Mouse (Mus musculus): ENCODE measurements at regions not wholly inside any gene's neighbourhood (a gene's known extent, or its start where the extent isn't known, plus 50 kb on each side); places are given as distances from the start of the nearest gene placed in this dataset.

DNA sequence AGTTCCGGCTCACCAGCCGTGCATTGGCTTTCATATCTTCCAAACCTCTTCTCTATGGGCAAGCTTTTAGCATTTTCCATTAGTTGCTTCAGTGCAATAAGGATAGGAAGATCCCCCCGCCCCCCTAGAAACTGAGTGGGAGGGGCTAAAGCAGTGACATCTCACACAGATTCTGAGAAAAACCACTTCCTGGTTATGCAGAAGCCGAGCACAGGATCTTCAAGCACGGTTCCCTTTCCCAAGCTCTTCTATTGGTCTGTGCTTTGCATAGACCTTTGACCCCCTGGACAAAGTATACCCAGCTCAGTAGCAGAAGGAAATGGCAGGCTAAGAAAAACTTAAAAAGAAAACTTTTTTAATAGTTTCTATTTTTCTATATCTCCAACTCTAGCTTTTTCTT is 86.1 kb upstream of the Cep162 start:
- in situ Hi-C loops (cut with MboI; ENCODE audit: low sequenced_read_pairs in 2 of 2, unreplicated experiment in 2 of 2), result no loop called here
- no peaks in the 10 kb centered on the region for H3K9me3 ChIP-seq (ENCODE audit: control insufficient read depth, insufficient read depth, low read depth, low read length)
- no peak overlapping the region for H3K27ac ChIP-seq (ENCODE audit: insufficient read depth, low read depth, low read length, poor library complexity, severe bottlenecking)
- H3K9ac ChIP-seq (ENCODE audit: insufficient read depth, low read depth, low read length, poor library complexity, severe bottlenecking), result no peak overlapping the region
- H3K4me1 ChIP-seq (ENCODE audit: control insufficient read depth in 2 of 2, insufficient read depth in 2 of 2, low read length in 2 of 2, poor library complexity in 1 of 2), result no peaks in the 10 kb centered on the region
- no peak for TF ChIP-seq CHD2 (IDR thresholded peaks at IDR 0.05; ENCODE audit: low read depth, low read length)
- TF ChIP-seq ZNF384 (IDR thresholded peaks at IDR 0.05; ENCODE audit: low read depth, low read length), result no peak
- TF ChIP-seq MAFK (IDR thresholded peaks at IDR 0.05; ENCODE audit: insufficient read depth, low read depth, low read length), result no peak
- no peak for TF ChIP-seq HCFC1 (IDR thresholded peaks at IDR 0.05; ENCODE audit: borderline replicate concordance, insufficient read depth, low read length)
- TF ChIP-seq ZC3H11A (IDR thresholded peaks at IDR 0.05; ENCODE audit: borderline replicate concordance, low read depth, low read length), result no peak
- no peak for DNase-seq (ENCODE audit: low read depth, low spot score)
- H3K4me3 ChIP-seq (ENCODE audit: insufficient read depth in 1 of 2, low read depth in 1 of 2, low read length in 2 of 2, poor library complexity in 1 of 2, severe bottlenecking in 1 of 2), result no peak overlapping the region
- H3K36me3 ChIP-seq (ENCODE audit: control insufficient read depth, insufficient read depth, low read length, poor library complexity, severe bottlenecking), result no peaks in the 10 kb centered on the region

DNA sequence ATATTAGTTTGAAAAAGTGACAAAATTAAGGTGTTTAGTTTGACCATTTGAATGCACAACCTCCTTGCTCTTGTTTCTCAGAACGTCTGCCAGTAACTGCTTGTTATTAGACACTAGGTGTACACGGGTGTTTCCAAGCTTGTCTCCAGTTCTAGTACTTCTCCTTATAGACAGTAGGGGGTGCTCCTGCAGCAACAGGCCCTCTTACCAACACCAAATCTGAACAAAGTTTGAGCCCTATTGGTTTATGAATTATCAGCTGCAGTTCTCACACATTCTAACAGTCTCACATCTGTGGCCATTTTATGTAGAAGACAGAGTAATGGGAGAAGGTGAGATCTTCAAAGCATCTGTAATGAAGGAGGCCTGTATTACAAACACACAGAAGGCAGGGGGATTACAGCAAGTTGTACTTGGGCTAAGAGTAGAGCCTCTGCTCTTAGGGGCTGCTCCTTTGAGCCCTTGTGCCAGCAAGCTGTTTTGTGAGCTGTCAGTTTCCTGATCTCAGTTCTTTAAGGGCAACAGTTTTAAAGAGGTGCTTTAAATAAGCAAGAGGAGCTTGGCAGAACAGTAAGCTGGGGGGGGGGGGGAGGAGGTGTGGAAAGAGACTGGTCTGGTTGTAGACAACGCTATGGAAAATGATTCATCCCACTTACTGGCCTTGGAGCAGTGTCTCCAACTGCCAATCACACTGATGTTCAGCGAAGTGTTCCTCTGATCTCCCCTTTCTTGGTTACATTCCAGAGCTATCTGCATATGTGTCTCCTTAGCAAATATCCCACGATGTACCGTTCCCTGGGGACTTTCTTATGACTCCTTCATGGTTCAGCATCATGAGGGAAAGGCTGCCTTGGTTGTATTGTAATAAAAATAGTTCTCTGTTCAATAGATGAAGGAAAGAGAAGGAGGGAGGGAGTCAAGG is 71.3 kb upstream of the Cep162 start:
- Histone ChIP-seq H3K9ac (ENCODE audit: insufficient read depth, low read depth, low read length, poor library complexity, severe bottlenecking) (no peak overlapping the region), H3K4me1 (ENCODE audit: control insufficient read depth in 2 of 2, insufficient read depth in 2 of 2, low read length in 2 of 2, poor library complexity in 1 of 2) (no peaks in the 10 kb centered on the region), H3K4me3 (ENCODE audit: insufficient read depth in 1 of 2, low read depth in 1 of 2, low read length in 2 of 2, poor library complexity in 1 of 2, severe bottlenecking in 1 of 2) (no peak overlapping the region), H3K9me3 (ENCODE audit: control insufficient read depth, insufficient read depth, low read depth, low read length) (no peaks in the 10 kb centered on the region), H3K27ac (ENCODE audit: insufficient read depth, low read depth, low read length, poor library complexity, severe bottlenecking) (no peak overlapping the region), H3K36me3 (ENCODE audit: control insufficient read depth, insufficient read depth, low read length, poor library complexity, severe bottlenecking) (no peaks in the 10 kb centered on the region)
- in situ Hi-C loops (cut with MboI; ENCODE audit: low sequenced_read_pairs in 2 of 2, unreplicated experiment in 2 of 2), result no loop called here
- no peak for TF ChIP-seq ZNF384 (IDR thresholded peaks at IDR 0.05; ENCODE audit: low read depth, low read length)
- no peak for TF ChIP-seq HCFC1 (IDR thresholded peaks at IDR 0.05; ENCODE audit: borderline replicate concordance, insufficient read depth, low read length)
- TF ChIP-seq MAFK (IDR thresholded peaks at IDR 0.05; ENCODE audit: insufficient read depth, low read depth, low read length), result no peak
- TF ChIP-seq CHD2 (IDR thresholded peaks at IDR 0.05; ENCODE audit: low read depth, low read length), result no peak
- no peak for DNase-seq (ENCODE audit: low read depth, low spot score)

DNA sequence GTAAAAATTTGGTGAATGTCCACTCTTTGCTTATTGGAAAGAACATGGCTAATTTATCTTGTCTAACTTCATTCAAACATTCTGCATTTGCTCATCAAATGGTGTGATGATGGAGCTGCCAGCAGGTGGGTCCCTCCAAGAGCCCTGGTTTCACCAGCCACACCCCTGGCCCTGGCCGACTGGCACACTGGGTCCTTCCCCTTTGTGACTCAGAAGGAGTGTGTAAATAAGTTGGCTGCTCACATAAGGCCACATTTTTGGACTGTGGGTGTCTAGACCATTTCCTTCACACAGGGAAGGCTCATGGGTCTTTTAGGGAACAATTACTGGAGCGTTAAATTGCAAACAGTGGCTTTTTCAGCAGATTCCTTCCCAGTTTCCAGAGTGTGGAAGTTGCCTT is 68.4 kb upstream of the Cep162 start:
- Histone ChIP-seq H3K9ac (ENCODE audit: insufficient read depth, low read depth, low read length, poor library complexity, severe bottlenecking) (no peak overlapping the region), H3K4me3 (ENCODE audit: insufficient read depth in 1 of 2, low read depth in 1 of 2, low read length in 2 of 2, poor library complexity in 1 of 2, severe bottlenecking in 1 of 2) (no peak overlapping the region), H3K4me1 (ENCODE audit: control insufficient read depth in 2 of 2, insufficient read depth in 2 of 2, low read length in 2 of 2, poor library complexity in 1 of 2) (no peaks in the 10 kb centered on the region), H3K9me3 (ENCODE audit: control insufficient read depth, insufficient read depth, low read depth, low read length) (no peaks in the 10 kb centered on the region), H3K27ac (ENCODE audit: insufficient read depth, low read depth, low read length, poor library complexity, severe bottlenecking) (no peak overlapping the region), H3K36me3 (ENCODE audit: control insufficient read depth, insufficient read depth, low read length, poor library complexity, severe bottlenecking) (no peaks in the 10 kb centered on the region)
- TF ChIP-seq CHD2 (IDR thresholded peaks at IDR 0.05; ENCODE audit: low read depth, low read length), result no peak
- TF ChIP-seq ZNF384 (IDR thresholded peaks at IDR 0.05; ENCODE audit: low read depth, low read length), result no peak
- TF ChIP-seq ZC3H11A (IDR thresholded peaks at IDR 0.05; ENCODE audit: borderline replicate concordance, low read depth, low read length), result no peak
- TF ChIP-seq MAFK (IDR thresholded peaks at IDR 0.05; ENCODE audit: insufficient read depth, low read depth, low read length), result no peak
- no peak for TF ChIP-seq HCFC1 (IDR thresholded peaks at IDR 0.05; ENCODE audit: borderline replicate concordance, insufficient read depth, low read length)
- DNase-seq (ENCODE audit: low read depth, low spot score), result no peak
- in situ Hi-C loops (cut with MboI; ENCODE audit: low sequenced_read_pairs in 2 of 2, unreplicated experiment in 2 of 2), result no loop called here

DNA sequence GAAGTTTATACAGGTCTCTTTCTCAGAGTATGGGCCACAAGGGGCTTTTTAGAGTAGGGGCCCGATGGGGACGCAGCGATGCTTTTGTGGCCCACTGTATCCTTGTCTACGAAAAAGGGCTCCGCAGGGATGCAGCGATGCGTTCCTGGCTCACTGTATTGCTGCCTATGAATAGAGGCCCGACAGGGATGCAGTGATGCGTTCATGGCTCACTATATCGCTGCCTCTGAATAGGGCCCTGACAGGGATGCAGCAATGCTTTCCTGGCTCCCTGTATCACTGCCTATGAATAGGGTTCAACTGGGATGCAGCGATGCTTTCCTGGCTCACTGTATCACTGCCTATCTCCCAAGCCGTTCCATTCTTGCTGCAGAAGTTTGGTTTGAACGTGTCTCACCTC is 65.4 kb upstream of the Cep162 start:
- H3K4me3 ChIP-seq (ENCODE audit: insufficient read depth in 1 of 2, low read depth in 1 of 2, low read length in 2 of 2, poor library complexity in 1 of 2, severe bottlenecking in 1 of 2), result no peak overlapping the region
- H3K36me3 ChIP-seq (ENCODE audit: control insufficient read depth, insufficient read depth, low read length, poor library complexity, severe bottlenecking), result no peaks in the 10 kb centered on the region
- no peaks in the 10 kb centered on the region for H3K4me1 ChIP-seq (ENCODE audit: control insufficient read depth in 2 of 2, insufficient read depth in 2 of 2, low read length in 2 of 2, poor library complexity in 1 of 2)
- DNase-seq (ENCODE audit: low read depth, low spot score), result no peak
- in situ Hi-C loops (cut with MboI; ENCODE audit: low sequenced_read_pairs in 2 of 2, unreplicated experiment in 2 of 2), result no loop called here
- TF ChIP-seq ZNF384 (IDR thresholded peaks at IDR 0.05; ENCODE audit: low read depth, low read length), result no peak
- TF ChIP-seq ZC3H11A (IDR thresholded peaks at IDR 0.05; ENCODE audit: borderline replicate concordance, low read depth, low read length), result no peak
- TF ChIP-seq HCFC1 (IDR thresholded peaks at IDR 0.05; ENCODE audit: borderline replicate concordance, insufficient read depth, low read length), result no peak
- no peak for TF ChIP-seq CHD2 (IDR thresholded peaks at IDR 0.05; ENCODE audit: low read depth, low read length)
- TF ChIP-seq MAFK (IDR thresholded peaks at IDR 0.05; ENCODE audit: insufficient read depth, low read depth, low read length), result no peak
- H3K9ac ChIP-seq (ENCODE audit: insufficient read depth, low read depth, low read length, poor library complexity, severe bottlenecking), result no peak overlapping the region
- no peak overlapping the region for H3K27ac ChIP-seq (ENCODE audit: insufficient read depth, low read depth, low read length, poor library complexity, severe bottlenecking)
- H3K9me3 ChIP-seq (ENCODE audit: control insufficient read depth, insufficient read depth, low read depth, low read length), result no peaks in the 10 kb centered on the region
